In genomic region chr4:119415072-119415753, GRCm38 (mm10) we compare ENCODE assay signal across 8 mouse cellular contexts. TPM values are rescaled to one million over a fixed set of nuclear protein-coding genes. Genes with fewer than 3 reads are reported as not detected.
DNase-seq lines count a peak whose midpoint lies in the region.

Ccdc30 (minus strand) TSS chr4:119415521.

- H3K9me3 ChIP-seq in embryonic facial prominence, embryonic 10.5 days, result no peaks in the 10 kb centered on the region
- H3K9me3 ChIP-seq in midbrain, embryonic 10.5 days (replicated peaks), result no peaks in the 10 kb centered on the region

- peak within 1 kb of the TSS; percentile 68 for H3K27ac ChIP-seq in embryonic facial prominence, embryonic 10.5 days (replicated peaks)
- H3K27ac ChIP-seq in midbrain, embryonic 10.5 days (replicated peaks), result peak within 1 kb of the TSS; percentile 86

- H3K27me3 ChIP-seq in embryonic facial prominence, embryonic 10.5 days (replicated peaks; ENCODE audit: low read depth, poor library complexity, severe bottlenecking), result no peaks in the 10 kb centered on the region
- 0 out of 2 replicates have a peak, but pooled peaks cover 4% of the 10 kb centered on the region for H3K27me3 ChIP-seq in midbrain, embryonic 10.5 days (ENCODE audit: low read depth, poor library complexity, severe bottlenecking)

- H3K36me3 ChIP-seq in embryonic facial prominence, embryonic 10.5 days (replicated peaks), result peaks cover 20% of the 10 kb centered on the region
- H3K36me3 ChIP-seq in midbrain, embryonic 10.5 days, result peaks cover 11% of the 10 kb centered on the region; the same call in 1 of the 2 replicates

- peak; percentile 98 for DNase-seq in adrenal gland, postnatal 14 days
- peak; percentile 98 for DNase-seq in embryonic facial prominence, embryonic 10.5 days (ENCODE audit: low spot score)
- DNase-seq in heart, adult 18-20 months, result peak; percentile 83 to 90
- DNase-seq in kidney, adult 11 months, result peak; percentile 95
- peak; percentile 96 for DNase-seq in left cerebral cortex, postnatal 4 days
- peak; percentile 99 for DNase-seq in midbrain, embryonic 10.5 days (ENCODE audit: low spot score)
- peak; percentile 97 for DNase-seq in right cerebral cortex, postnatal 25 days
- peak; percentile 70 to 81 for DNase-seq in urinary bladder, postnatal 36 days (ENCODE audit: low spot score in 2 of 2)

- peaks cover 15% of the 10 kb centered on the region for H3K4me1 ChIP-seq in embryonic facial prominence, embryonic 10.5 days
- peaks cover 25% of the 10 kb centered on the region for H3K4me1 ChIP-seq in midbrain, embryonic 10.5 days

- intact Hi-C loops in left cerebral cortex, postnatal 4 days (cut with DNase I), result no loop called here

- peak within 1 kb of the TSS; percentile 69 for H3K4me3 ChIP-seq in embryonic facial prominence, embryonic 10.5 days
- peak within 1 kb of the TSS; percentile 74 for H3K4me3 ChIP-seq in midbrain, embryonic 10.5 days

- WGBS in embryonic facial prominence, embryonic 10.5 days, result under 1% methylated on average over 49 of the region's 49 CpGs
- under 1% methylated on average over 49 of the region's 49 CpGs for WGBS in midbrain, embryonic 10.5 days

RNA-seq across cellular contexts. Expression of gene Ccdc30, which starts in this region (rescaled TPM):
- total RNA-seq in adrenal gland, postnatal 14 days (2021), result 8.4 and 9.7 TPM in 2 replicates
- polyA plus RNA-seq in embryonic facial prominence, embryonic 10.5 days (2016; fragmentation: Nextera tagmentation; extraction: Ambion mirVana), result 5.1 and 6.4 TPM in 2 replicates
- under 1 TPM in 1 of 2 experiments, not detected in 1; 0.59 TPM for total RNA-seq in heart, adult 18-20 months (2021)
- total RNA-seq in left cerebral cortex, postnatal 4 days (2021), result 10 to 100 TPM; 20.5 to 21.3 TPM
- polyA plus RNA-seq in midbrain, embryonic 10.5 days (2016; fragmentation: Nextera tagmentation; extraction: Ambion mirVana), result 9.0 and 9.1 TPM in 2 replicates

Comparison
In these comparisons a context has a peak if more than half of its experiments do, and no peak if none do; other contexts are left out.
1. Peak in every context shown above with its lines: DNase-seq, H3K4me3 ChIP-seq and H3K27ac ChIP-seq.
2. Peak in DNase-seq in heart, adult 18-20 months; RNA of the gene not detected or under 1 TPM.